Mouse (Mus musculus) right cerebral cortex, postnatal 25 days (tissue): ENCODE results near the gene Arhgef7.

Source experiments
- DNase-seq: peaks from one replicate; pipeline ENCODE4 v3.0.0; 2022

Gene Arhgef7

GRCm38 (mm10) chr8:11800481-11800880 is 73.0 kb downstream of the Arhgef7 start:
- no peak for DNase-seq

- no peak for DNase-seq
Observed at GRCm38 (mm10) chr8:11801571-11801970, 74.0 kb downstream of the Arhgef7 start.

GRCm38 (mm10) chr8:11804914-11805313 is 77.4 kb downstream of the Arhgef7 start:
- DNase-seq = no peak

- no peak for DNase-seq
Observed at GRCm38 (mm10) chr8:11806252-11806651, 78.7 kb downstream of the Arhgef7 start.

- no peak for DNase-seq
Observed at GRCm38 (mm10) chr8:11807361-11807760, 79.8 kb downstream of the Arhgef7 start.

GRCm38 (mm10) chr8:11808047-11808446 is 80.5 kb downstream of the Arhgef7 start:
- DNase-seq = no peak

- DNase-seq = no peak
Observed at GRCm38 (mm10) chr8:11810426-11810825, 82.9 kb downstream of the Arhgef7 start.

- no peak for DNase-seq
Observed at GRCm38 (mm10) chr8:11813801-11814200, 86.3 kb downstream of the Arhgef7 start.

GRCm38 (mm10) chr8:11815206-11815605 is 87.7 kb downstream of the Arhgef7 start:
- no peak for DNase-seq

GRCm38 (mm10) chr8:11820136-11820535 is 92.6 kb downstream of the Arhgef7 start:
- no peak for DNase-seq

- DNase-seq = no peak
Observed at GRCm38 (mm10) chr8:11820568-11820967, 93.0 kb downstream of the Arhgef7 start.

GRCm38 (mm10) chr8:11821451-11822206 is 94.1 kb downstream of the Arhgef7 start:
- DNase-seq = no peak

- DNase-seq = no peak
Observed at GRCm38 (mm10) chr8:11822550-11823060, 95.1 kb downstream of the Arhgef7 start.

GRCm38 (mm10) chr8:11825756-11826155 is 98.2 kb downstream of the Arhgef7 start:
- DNase-seq = no peak

GRCm38 (mm10) chr8:11827312-11827711 is 99.8 kb downstream of the Arhgef7 start:
- no peak for DNase-seq

- no peak for DNase-seq
Observed at GRCm38 (mm10) chr8:11830214-11831046, 102.9 kb downstream of the Arhgef7 start.

GRCm38 (mm10) chr8:11831174-11831573 is 103.7 kb downstream of the Arhgef7 start:
- DNase-seq = no peak

GRCm38 (mm10) chr8:11831939-11832338 is 104.4 kb downstream of the Arhgef7 start:
- DNase-seq = no peak

- no peak for DNase-seq
Observed at GRCm38 (mm10) chr8:11833157-11833556, 105.6 kb downstream of the Arhgef7 start.

GRCm38 (mm10) chr8:11834200-11834599 is 106.7 kb downstream of the Arhgef7 start:
- DNase-seq = no peak

GRCm38 (mm10) chr8:11834691-11835090 is 107.2 kb downstream of the Arhgef7 start:
- no peak for DNase-seq

- no peak for DNase-seq
Observed at GRCm38 (mm10) chr8:11840174-11840573, 112.7 kb downstream of the Arhgef7 start, which contains the start of gene Tex29. Tex29 (plus strand) TSS chr8:11840474.

GRCm38 (mm10) chr8:11841571-11841970 is 114.0 kb downstream of the Arhgef7 start:
- DNase-seq = no peak

- DNase-seq = no peak
Observed at GRCm38 (mm10) chr8:11842757-11843156, 115.2 kb downstream of the Arhgef7 start.
